Mouse (Mus musculus): ENCODE results near the gene Iqschfp. TPM values are rescaled to one million over a fixed set of nuclear protein-coding genes. Genes with fewer than 3 reads are reported as not detected.

Gene Iqschfp
- polyA plus RNA-seq, 1 experiment, result 1.1 TPM

DNA sequence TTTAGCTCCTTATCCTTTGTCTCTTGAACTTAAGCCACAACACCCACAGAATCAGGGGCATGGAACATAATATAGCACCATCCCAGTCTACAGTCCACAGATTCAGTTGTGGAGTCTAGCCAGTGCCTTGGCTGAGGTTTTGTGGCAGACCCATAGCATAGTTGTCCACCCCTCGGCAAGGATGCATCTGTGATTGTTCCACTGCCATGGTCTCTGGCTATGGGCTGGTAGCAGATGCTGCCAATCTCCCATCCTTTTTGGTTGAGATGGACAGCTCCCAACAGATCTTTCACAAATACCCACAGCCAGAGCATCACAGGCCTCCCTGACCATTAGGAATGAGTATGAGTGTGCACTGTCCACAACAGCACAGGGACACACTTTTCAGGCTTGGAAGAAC is 5.9 kb upstream of the Iqschfp start:
- no peak overlapping the region for H3K27ac ChIP-seq (ENCODE audit: control insufficient read depth, insufficient read depth, low read depth, low read length)
- H3K27me3 ChIP-seq (ENCODE audit: control insufficient read depth, insufficient read depth, low read length), result no peaks in the 10 kb centered on the region
- TF ChIP-seq CTCF (IDR thresholded peaks at IDR 0.05; ENCODE audit: control insufficient read depth, insufficient read depth, insufficient replicate concordance, low read depth, low read length), result no peak
- TF ChIP-seq POLR2A (IDR thresholded peaks at IDR 0.05; ENCODE audit: control insufficient read depth, low read depth, low read length), result no peak
- no peaks in the 10 kb centered on the region for H3K4me1 ChIP-seq (ENCODE audit: control insufficient read depth, insufficient read depth, low read length)
- no peak overlapping the region for H3K4me3 ChIP-seq (ENCODE audit: control insufficient read depth, low read depth, low read length)
- H3K36me3 ChIP-seq (ENCODE audit: control insufficient read depth, insufficient read depth, low read length), result no peaks in the 10 kb centered on the region

DNA sequence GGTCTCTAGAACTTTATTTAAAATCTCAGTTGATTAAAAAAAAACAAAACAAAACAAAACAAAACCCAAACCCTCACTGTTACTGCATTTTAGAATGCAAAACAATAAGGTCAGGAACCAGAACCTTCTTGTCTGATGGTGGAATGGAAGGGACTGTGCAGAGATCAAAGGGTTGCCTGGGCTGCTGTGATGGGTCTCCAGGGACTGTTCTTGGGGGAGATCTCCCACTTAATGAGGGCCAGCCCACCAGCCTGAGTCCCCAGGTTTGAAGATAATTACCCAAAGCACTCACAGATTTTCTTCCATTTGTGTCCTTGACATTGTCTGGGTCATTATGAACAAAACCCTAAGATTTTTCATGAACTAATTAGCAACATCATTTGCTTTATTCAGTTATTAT is 4.8 kb upstream of the Iqschfp start:
- no peaks in the 10 kb centered on the region for H3K27me3 ChIP-seq (ENCODE audit: control insufficient read depth, insufficient read depth, low read length)
- no peak overlapping the region for H3K27ac ChIP-seq (ENCODE audit: control insufficient read depth, insufficient read depth, low read depth, low read length)
- H3K4me1 ChIP-seq (ENCODE audit: control insufficient read depth, insufficient read depth, low read length), result no peaks in the 10 kb centered on the region
- no peaks in the 10 kb centered on the region for H3K36me3 ChIP-seq (ENCODE audit: control insufficient read depth, insufficient read depth, low read length)
- TF ChIP-seq CTCF (IDR thresholded peaks at IDR 0.05; ENCODE audit: control insufficient read depth, insufficient read depth, insufficient replicate concordance, low read depth, low read length) (no peak), POLR2A (IDR thresholded peaks at IDR 0.05; ENCODE audit: control insufficient read depth, low read depth, low read length) (no peak)
- H3K4me3 ChIP-seq (ENCODE audit: control insufficient read depth, low read depth, low read length), result no peak overlapping the region

DNA sequence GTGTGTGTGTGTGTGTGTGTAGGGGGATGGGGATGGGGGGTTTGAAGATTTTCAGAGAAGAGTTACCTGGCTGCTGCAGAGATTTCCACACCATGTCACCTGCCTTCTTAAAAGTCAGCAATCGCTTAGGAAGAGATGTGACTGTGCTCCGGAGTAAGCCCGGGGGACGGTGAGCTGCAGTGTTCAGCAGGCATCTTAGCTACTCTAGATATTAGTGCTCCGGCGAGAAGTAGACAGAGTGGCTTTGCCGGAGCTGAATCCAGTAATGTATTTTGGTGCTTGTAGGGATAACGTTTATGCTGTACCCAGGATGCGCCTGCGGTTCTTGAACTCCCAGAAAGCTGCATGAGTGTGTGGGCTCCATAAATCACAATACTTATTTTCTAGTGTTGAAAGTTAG is 736 bp downstream of the Iqschfp start:
- Histone ChIP-seq H3K36me3 (ENCODE audit: control insufficient read depth, insufficient read depth, low read length) (no peaks in the 10 kb centered on the region), H3K4me1 (ENCODE audit: control insufficient read depth, insufficient read depth, low read length) (no peaks in the 10 kb centered on the region), H3K27me3 (ENCODE audit: control insufficient read depth, insufficient read depth, low read length) (no peaks in the 10 kb centered on the region), H3K4me3 (ENCODE audit: control insufficient read depth, low read depth, low read length) (no peak overlapping the region), H3K27ac (ENCODE audit: control insufficient read depth, insufficient read depth, low read depth, low read length) (no peak overlapping the region)
- TF ChIP-seq CTCF (IDR thresholded peaks at IDR 0.05; ENCODE audit: control insufficient read depth, insufficient read depth, insufficient replicate concordance, low read depth, low read length), result no peak
- TF ChIP-seq POLR2A (IDR thresholded peaks at IDR 0.05; ENCODE audit: control insufficient read depth, low read depth, low read length), result no peak

DNA sequence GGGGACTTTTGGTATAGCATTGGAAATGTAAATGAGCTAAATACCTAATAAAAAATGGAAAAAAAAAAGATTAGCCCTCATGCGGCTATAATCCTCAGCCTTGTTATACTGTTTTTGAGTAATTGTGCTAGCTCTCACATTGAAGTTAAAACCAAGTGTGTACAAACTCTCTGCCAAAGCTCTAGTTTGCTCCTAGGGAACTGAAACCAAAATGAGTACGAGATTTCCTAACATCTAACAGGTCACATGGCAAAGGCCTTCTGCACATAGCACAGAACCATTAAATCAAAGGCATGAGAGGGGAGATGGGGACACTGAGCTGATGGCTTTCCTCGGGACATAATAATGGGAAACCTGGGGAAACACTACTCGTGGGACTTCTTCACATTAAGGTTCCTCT is 10.5 kb downstream of the Iqschfp start:
- TF ChIP-seq CTCF (IDR thresholded peaks at IDR 0.05; ENCODE audit: control insufficient read depth, insufficient read depth, insufficient replicate concordance, low read depth, low read length) (no peak), POLR2A (IDR thresholded peaks at IDR 0.05; ENCODE audit: control insufficient read depth, low read depth, low read length) (no peak)
- no peaks in the 10 kb centered on the region for H3K4me1 ChIP-seq (ENCODE audit: control insufficient read depth, insufficient read depth, low read length)
- H3K36me3 ChIP-seq (ENCODE audit: control insufficient read depth, insufficient read depth, low read length), result no peaks in the 10 kb centered on the region

DNA sequence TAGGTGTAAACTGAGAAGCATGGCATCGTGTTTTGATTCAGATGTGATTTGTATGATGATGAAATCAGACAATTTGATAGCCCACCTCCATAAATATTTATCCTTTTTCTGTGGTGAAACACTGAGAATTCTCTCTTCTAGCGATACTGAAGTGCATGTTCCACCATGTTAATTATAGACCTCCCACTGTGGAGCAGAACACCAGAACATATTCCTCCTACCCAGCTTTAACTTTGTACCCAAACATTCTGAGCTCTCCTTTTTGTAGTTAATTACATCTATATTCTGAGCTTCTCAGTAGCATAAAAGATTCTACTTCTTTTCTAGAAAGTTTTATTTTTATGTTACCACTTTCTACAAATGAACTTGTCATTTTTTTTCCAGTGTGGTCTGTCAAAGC is 16.6 kb downstream of the Iqschfp start:
- H3K4me3 ChIP-seq (ENCODE audit: control insufficient read depth, low read depth, low read length), result no peak overlapping the region
- no peaks in the 10 kb centered on the region for H3K36me3 ChIP-seq (ENCODE audit: control insufficient read depth, insufficient read depth, low read length)
- H3K4me1 ChIP-seq (ENCODE audit: control insufficient read depth, insufficient read depth, low read length), result no peaks in the 10 kb centered on the region
- TF ChIP-seq CTCF (IDR thresholded peaks at IDR 0.05; ENCODE audit: control insufficient read depth, insufficient read depth, insufficient replicate concordance, low read depth, low read length), result no peak
- H3K27me3 ChIP-seq (ENCODE audit: control insufficient read depth, insufficient read depth, low read length), result no peaks in the 10 kb centered on the region
- H3K27ac ChIP-seq (ENCODE audit: control insufficient read depth, insufficient read depth, low read depth, low read length), result no peak overlapping the region

More for the DNA sequence above, 10.5 kb downstream of the Iqschfp start:
- H3K4me3 ChIP-seq (ENCODE audit: control insufficient read depth, low read depth, low read length), result no peak overlapping the region
- H3K27ac ChIP-seq (ENCODE audit: control insufficient read depth, insufficient read depth, low read depth, low read length), result no peak overlapping the region
- H3K27me3 ChIP-seq (ENCODE audit: control insufficient read depth, insufficient read depth, low read length), result no peaks in the 10 kb centered on the region

DNA sequence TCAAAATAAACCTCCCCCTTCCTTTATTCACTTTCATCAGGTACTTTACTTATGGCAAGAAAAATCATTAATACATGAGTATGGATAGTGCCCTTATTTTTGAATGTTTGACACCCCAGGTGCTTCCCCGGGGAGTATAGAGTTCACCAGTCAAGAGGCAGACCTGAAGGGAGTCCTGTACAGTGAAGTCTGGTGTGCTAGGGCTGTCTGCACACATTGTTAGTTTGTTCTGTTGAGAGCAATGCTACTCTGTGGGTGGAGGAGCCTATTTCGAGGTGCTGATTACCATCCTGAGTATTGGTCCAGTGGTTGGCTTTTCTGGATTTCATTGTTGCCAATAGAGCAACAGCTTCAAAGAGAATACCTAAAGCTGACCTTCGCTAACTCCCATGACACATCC is 26.1 kb downstream of the Iqschfp start:
- H3K4me3 ChIP-seq (ENCODE audit: control insufficient read depth, low read depth, low read length), result no peak overlapping the region
- no peaks in the 10 kb centered on the region for H3K36me3 ChIP-seq (ENCODE audit: control insufficient read depth, insufficient read depth, low read length)
- TF ChIP-seq CTCF (IDR thresholded peaks at IDR 0.05; ENCODE audit: control insufficient read depth, insufficient read depth, insufficient replicate concordance, low read depth, low read length) (no peak), POLR2A (IDR thresholded peaks at IDR 0.05; ENCODE audit: control insufficient read depth, low read depth, low read length) (no peak)
- no peaks in the 10 kb centered on the region for H3K27me3 ChIP-seq (ENCODE audit: control insufficient read depth, insufficient read depth, low read length)
- no peaks in the 10 kb centered on the region for H3K4me1 ChIP-seq (ENCODE audit: control insufficient read depth, insufficient read depth, low read length)
- H3K27ac ChIP-seq (ENCODE audit: control insufficient read depth, insufficient read depth, low read depth, low read length), result no peak overlapping the region

DNA sequence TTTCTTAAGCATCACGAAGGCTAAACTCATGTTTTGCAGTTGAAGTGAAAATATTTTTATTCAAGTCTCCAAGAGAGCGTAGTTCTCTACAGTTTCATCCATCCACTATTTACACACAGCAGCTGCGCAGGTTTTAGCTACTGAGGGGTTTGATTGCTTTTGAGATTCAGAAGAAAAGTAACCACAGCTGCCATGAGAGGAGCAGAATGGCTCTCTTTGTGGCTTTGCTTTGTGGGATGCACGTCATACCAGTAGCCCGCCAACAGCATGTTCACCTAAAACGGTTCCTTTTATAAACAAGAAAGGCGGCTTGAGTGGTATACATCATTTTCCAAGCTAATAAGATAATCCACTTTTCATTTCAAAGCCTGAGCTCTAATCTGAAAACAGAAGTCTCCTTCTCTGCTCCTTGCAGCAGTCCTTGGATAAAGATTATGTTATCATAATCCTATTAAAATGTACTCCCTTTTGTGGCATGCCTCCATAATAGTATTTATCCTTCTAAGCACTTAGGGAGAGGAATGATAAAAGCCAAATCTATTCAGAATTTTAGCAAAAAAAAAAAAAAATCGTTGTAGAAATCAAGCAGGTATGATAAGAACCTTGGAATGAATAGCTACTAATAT is 26.7 kb downstream of the Iqschfp start:
- Histone ChIP-seq H3K4me1 (ENCODE audit: control insufficient read depth, insufficient read depth, low read length) (no peaks in the 10 kb centered on the region), H3K4me3 (ENCODE audit: control insufficient read depth, low read depth, low read length) (no peak overlapping the region), H3K36me3 (ENCODE audit: control insufficient read depth, insufficient read depth, low read length) (no peaks in the 10 kb centered on the region), H3K27me3 (ENCODE audit: control insufficient read depth, insufficient read depth, low read length) (no peaks in the 10 kb centered on the region), H3K27ac (ENCODE audit: control insufficient read depth, insufficient read depth, low read depth, low read length) (no peak overlapping the region)
- TF ChIP-seq CTCF (IDR thresholded peaks at IDR 0.05; ENCODE audit: control insufficient read depth, insufficient read depth, insufficient replicate concordance, low read depth, low read length), result no peak
- no peak for TF ChIP-seq POLR2A (IDR thresholded peaks at IDR 0.05; ENCODE audit: control insufficient read depth, low read depth, low read length)

DNA sequence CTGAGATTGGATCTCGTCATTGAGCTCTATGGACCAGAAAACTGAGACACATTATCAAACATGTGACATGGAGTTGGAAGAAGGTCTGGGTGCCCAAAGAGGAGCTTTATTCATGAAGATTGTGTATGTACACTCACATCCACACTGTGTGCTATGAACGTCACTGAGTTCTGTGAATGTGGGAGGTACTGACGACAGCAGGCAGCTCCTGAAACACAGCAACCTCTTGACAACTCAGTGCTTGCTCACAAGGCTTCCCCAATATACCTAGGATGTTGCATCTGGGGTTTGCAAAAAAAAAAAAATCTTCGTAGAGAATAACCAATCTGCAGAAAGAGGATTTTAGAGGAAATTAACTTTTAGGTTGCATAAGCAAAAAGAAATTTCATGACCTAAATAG is 31.1 kb downstream of the Iqschfp start:
- Histone ChIP-seq H3K36me3 (ENCODE audit: control insufficient read depth, insufficient read depth, low read length) (no peaks in the 10 kb centered on the region), H3K4me1 (ENCODE audit: control insufficient read depth, insufficient read depth, low read length) (no peaks in the 10 kb centered on the region), H3K27me3 (ENCODE audit: control insufficient read depth, insufficient read depth, low read length) (no peaks in the 10 kb centered on the region), H3K27ac (ENCODE audit: control insufficient read depth, insufficient read depth, low read depth, low read length) (no peak overlapping the region), H3K4me3 (ENCODE audit: control insufficient read depth, low read depth, low read length) (no peak overlapping the region)
- no peak for TF ChIP-seq CTCF (IDR thresholded peaks at IDR 0.05; ENCODE audit: control insufficient read depth, insufficient read depth, insufficient replicate concordance, low read depth, low read length)
- TF ChIP-seq POLR2A (IDR thresholded peaks at IDR 0.05; ENCODE audit: control insufficient read depth, low read depth, low read length), result no peak
